Mouse (Mus musculus) midbrain, embryonic 13.5 days (tissue): Measurements from ENCODE around the gene Dgkd. TPM values are rescaled to one million over a fixed set of nuclear protein-coding genes. Genes with fewer than 3 reads are reported as not detected.

ENCODE experiments used
- ATAC-seq: fragments of 200-750 bp; cut with Nextera tagmentation; 2 replicates; pipeline ENCODE4 v1.8.0; 2017; ENCODE audit warnings: mild to moderate bottlenecking, moderate TSS enrichment, moderate library complexity
- H3K27ac ChIP-seq: fragments of 300-500 bp; sonication (generic); 2 replicates; pipeline ENCODE4 v1.5.1; 2015; ENCODE audit warnings: inconsistent platforms, mild to moderate bottlenecking, moderate library complexity
- H3K27me3 ChIP-seq: fragments of 300-500 bp; sonication (generic); 2 replicates; pipeline ENCODE4 v1.6.1; 2015; ENCODE audit warnings: mild to moderate bottlenecking, inconsistent platforms
- H3K36me3 ChIP-seq: fragments of 300-500 bp; sonication (generic); 2 replicates; pipeline ENCODE4 v1.6.1; 2015; ENCODE audit warnings: mild to moderate bottlenecking, inconsistent platforms
- H3K4me1 ChIP-seq: fragments of 300-500 bp; sonication (generic); replicated peaks from 2 replicates; pipeline ENCODE4 v1.6.1; 2015; ENCODE audit warnings: inconsistent platforms
- H3K4me2 ChIP-seq: fragments of 300-500 bp; sonication (generic); replicated peaks from 2 replicates; pipeline ENCODE4 v1.6.1; 2015; ENCODE audit warnings: moderate library complexity, mild to moderate bottlenecking, inconsistent platforms
- H3K4me3 ChIP-seq: fragments of 300-500 bp; sonication (generic); replicated peaks from 2 replicates; pipeline ENCODE4 v1.5.1; 2015; ENCODE audit warnings: mild to moderate bottlenecking, inconsistent platforms
- H3K9ac ChIP-seq: fragments of 300-500 bp; sonication (generic); replicated peaks from 2 replicates; pipeline ENCODE4 v1.6.1; 2015; ENCODE audit warnings: mild to moderate bottlenecking, inconsistent platforms
- H3K9me3 ChIP-seq: fragments of 300-500 bp; sonication (generic); 2 replicates; pipeline ENCODE4 v1.6.1; 2016; ENCODE audit warnings: mild to moderate bottlenecking, inconsistent platforms
- WGBS: fragments of 180-500 bp; shearing (Covaris S2); methylation state at CpG from one replicate; pipeline ENCODE4 v1.1.7; 2015; 5-methylcytosine and 5-hydroxymethylcytosine counted together
- polyA plus RNA-seq: library from polyadenylated mRNA; unstranded; fragments of >200 nt; fragmentation: Nextera tagmentation; extraction: Ambion mirVana; gene quantifications from 2 replicates; pipeline ENCODE4 v1.2.1, GENCODE M21; 2015

Dgkd gene
- polyA plus RNA-seq, 1 experiment from 2014 or later: 43.7 TPM

DNA sequence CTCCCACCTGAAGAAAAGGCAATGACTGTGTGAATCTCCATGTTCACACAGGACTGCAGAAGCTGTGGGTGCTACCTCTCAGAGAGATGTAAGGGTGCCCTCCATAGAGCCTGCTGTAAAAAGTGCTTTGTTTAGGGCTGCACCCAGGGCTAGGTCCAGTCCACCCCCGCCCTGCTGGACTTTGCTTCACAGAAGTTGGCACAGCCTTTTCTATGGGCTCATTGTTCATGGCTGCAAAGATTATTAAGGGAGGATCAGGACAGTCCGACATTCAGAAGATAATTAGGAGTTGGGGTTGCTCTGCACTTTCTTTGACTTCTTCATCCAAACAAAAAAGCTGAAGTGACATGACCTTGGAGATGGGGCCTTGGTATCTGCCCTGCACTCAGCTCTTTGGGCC is 39.4 kb downstream of the Dgkd start:
- no peaks in the 10 kb centered on the region for H3K27me3 ChIP-seq
- H3K9me3 ChIP-seq: no peaks in the 10 kb centered on the region
- no peak overlapping the region for H3K9ac ChIP-seq
- no peak overlapping the region for H3K27ac ChIP-seq
- WGBS: 50% methylated on average over 2 of the region's 2 CpGs
- H3K4me3 ChIP-seq: no peak overlapping the region
- no peak for ATAC-seq
- H3K4me2 ChIP-seq: no peak overlapping the region
- 0 out of 2 replicates have a peak, but pooled peaks cover 2% of the 10 kb centered on the region for H3K36me3 ChIP-seq
- H3K4me1 ChIP-seq: no peaks in the 10 kb centered on the region

DNA sequence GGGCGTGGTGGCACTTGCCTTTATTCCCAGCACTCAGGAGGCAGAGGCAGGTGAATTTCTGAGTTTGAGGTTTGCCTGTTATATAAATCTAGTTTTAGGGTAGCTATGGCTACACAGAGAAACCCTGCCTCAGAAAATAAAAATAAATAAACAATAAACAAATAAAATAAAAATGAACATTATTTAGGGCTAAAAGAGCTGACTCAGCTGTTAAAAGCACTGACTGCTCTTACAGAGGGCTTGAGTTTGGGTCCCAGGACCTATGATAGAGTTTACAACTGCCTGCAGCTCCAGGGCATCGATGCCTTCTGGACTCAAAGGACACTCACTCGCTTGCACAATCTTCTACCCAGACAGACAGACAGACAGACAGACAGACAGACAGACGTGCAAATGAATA is 40.3 kb downstream of the Dgkd start:
- 91% methylated on average over 4 of the region's 4 CpGs for WGBS
- Histone ChIP-seq H3K4me2 (no peak overlapping the region), H3K4me1 (no peaks in the 10 kb centered on the region), H3K36me3 (no peaks in the 10 kb centered on the region), H3K4me3 (no peak overlapping the region), H3K9ac (no peak overlapping the region), H3K27me3 (no peaks in the 10 kb centered on the region), H3K27ac (no peak overlapping the region), H3K9me3 (no peaks in the 10 kb centered on the region)
- ATAC-seq: no peak

DNA sequence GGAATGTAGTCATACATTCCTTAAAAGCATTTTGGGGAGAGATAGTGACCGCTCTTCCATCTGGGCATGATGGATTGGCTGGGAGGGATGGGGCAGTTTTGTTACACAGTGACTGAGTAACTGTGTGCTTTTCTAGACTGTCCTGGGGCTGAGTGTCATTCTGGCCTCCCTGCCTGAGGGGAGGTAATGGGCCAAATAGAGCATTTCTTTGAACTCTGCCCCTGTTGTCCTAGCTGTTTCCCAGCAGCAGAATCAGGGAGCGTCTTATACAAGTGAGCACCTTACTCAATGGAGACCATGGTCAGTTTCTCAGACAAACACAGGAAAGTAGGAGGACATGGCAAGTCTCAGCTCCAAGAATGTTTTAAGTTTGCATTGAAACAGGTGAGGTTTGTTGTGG is 43.8 kb downstream of the Dgkd start:
- H3K27ac ChIP-seq: no peak overlapping the region
- no peaks in the 10 kb centered on the region for H3K36me3 ChIP-seq
- H3K4me2 ChIP-seq: no peak overlapping the region
- no peak for ATAC-seq
- WGBS: 95% methylated on average over 2 of the region's 2 CpGs
- H3K4me1 ChIP-seq: no peaks in the 10 kb centered on the region
- no peaks in the 10 kb centered on the region for H3K27me3 ChIP-seq
- H3K4me3 ChIP-seq: no peak overlapping the region
- H3K9ac ChIP-seq: no peak overlapping the region
- no peaks in the 10 kb centered on the region for H3K9me3 ChIP-seq

DNA sequence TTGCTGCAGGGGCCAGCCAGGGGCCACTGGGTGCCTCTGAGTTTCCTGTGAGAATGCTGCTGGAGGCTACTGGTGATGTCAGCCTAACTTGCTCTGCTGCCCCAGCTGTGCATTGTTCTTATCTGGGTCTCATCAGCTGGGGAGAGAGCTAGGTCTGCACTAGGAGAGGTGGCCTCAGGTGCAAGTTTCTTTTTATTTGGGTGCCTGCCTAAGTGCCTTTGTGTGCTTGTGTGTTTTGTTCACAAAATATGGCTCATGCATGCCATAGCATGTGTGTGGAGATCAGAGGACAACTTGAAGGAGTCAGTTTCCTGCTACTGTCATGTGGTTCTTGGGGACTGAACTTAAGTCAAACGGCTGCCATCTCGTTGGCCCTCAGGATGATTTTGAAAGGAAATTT is 46.6 kb downstream of the Dgkd start:
- H3K9ac ChIP-seq: no peak overlapping the region
- H3K36me3 ChIP-seq: no peaks in the 10 kb centered on the region
- 96% methylated on average over 2 of the region's 2 CpGs for WGBS

DNA sequence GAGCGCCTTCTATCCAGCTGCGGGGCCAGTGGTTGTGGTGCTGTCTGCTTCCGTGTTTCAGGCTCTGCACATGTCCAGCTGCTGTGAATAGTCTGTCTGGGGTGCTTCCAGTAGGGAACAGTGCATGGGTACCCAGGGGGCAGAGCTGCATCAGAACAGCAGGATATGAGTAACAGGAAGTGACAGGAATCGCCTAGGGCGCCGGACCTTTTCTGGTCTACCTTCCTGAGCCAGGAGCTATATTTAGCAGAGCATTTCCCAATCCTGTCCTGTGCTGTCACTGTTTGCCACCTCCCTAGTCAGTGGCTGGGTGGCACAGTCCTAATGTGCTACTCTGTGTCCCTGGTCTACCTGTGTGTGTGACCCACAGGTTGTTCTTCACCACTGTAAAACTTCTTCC is 47.9 kb downstream of the Dgkd start:
- Histone ChIP-seq H3K4me3 (no peak overlapping the region), H3K36me3 (no peaks in the 10 kb centered on the region), H3K9ac (no peak overlapping the region), H3K4me1 (no peaks in the 10 kb centered on the region), H3K4me2 (no peak overlapping the region), H3K27ac (no peak overlapping the region), H3K27me3 (no peaks in the 10 kb centered on the region), H3K9me3 (no peaks in the 10 kb centered on the region)
- 95% methylated on average over 6 of the region's 6 CpGs for whole genome bisulfite sequencing
- no peak for ATAC-seq

More for the DNA sequence above, 46.6 kb downstream of the Dgkd start:
- no peak overlapping the region for H3K27ac ChIP-seq
- no peaks in the 10 kb centered on the region for H3K4me1 ChIP-seq
- H3K4me2 ChIP-seq: no peak overlapping the region
- no peaks in the 10 kb centered on the region for H3K27me3 ChIP-seq
- no peak overlapping the region for H3K4me3 ChIP-seq
- no peaks in the 10 kb centered on the region for H3K9me3 ChIP-seq
- no peak for ATAC-seq

DNA sequence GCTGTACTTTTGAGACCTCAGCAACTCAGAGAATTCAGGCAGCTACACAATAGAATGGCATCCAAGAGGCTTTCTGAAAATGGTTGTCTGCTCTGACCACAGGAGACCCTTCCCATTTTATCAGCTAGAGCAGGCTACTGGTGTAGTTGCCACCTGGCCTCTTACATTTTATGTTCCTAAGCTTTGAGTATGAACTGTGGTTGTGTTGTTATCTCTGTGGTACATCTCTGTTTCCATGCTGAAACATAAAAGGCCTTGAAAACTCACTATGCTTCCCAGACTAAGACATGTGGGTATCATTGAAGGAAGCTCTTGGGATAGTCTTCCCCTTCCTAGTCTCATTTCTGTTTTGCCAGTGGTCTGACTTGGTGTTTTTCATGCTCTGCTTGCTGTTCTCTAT is 49.1 kb downstream of the Dgkd start:
- Histone ChIP-seq H3K4me1 (no peaks in the 10 kb centered on the region), H3K27me3 (no peaks in the 10 kb centered on the region), H3K4me3 (no peak overlapping the region), H3K4me2 (no peak overlapping the region), H3K27ac (no peak overlapping the region), H3K36me3 (peaks cover 5% of the 10 kb centered on the region; the same call in 1 of the 2 replicates), H3K9ac (no peak overlapping the region), H3K9me3 (no peaks in the 10 kb centered on the region)
- no peak for ATAC-seq

DNA sequence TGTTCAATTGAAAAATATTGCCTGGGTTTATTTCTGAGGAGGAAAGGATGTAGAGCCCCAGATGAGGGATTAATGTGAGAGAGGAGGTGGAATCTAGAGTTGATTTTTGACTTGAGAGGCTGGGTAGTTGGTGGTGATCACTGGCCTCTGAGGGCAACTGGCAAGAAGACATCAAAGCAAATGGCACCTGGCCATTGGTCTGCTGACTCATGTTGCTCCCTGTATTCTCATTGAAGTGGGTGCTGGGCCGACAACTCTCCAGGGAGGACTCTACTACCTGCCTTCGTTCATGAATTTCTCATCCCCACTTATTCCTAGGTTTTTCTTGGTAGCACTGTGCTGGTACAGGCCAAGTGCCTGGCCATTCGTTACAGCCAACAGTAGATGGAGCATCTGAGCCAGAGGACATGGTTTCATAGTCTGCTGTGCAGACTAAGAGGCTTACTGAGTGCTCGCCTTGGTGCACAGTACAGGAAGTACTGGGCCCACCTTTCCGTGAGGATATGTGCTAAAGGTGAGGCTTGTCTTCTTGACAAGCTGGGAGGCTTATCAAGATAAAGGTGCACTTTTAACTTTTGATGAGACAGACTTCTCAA is 53.4 kb downstream of the Dgkd start:
- H3K9ac ChIP-seq: no peak overlapping the region
- H3K4me1 ChIP-seq: no peaks in the 10 kb centered on the region
- H3K27ac ChIP-seq: no peak overlapping the region
- H3K36me3 ChIP-seq: peaks cover 14% of the 10 kb centered on the region
- 95% methylated on average over 5 of the region's 5 CpGs for WGBS
- no peak overlapping the region for H3K4me2 ChIP-seq
- ATAC-seq: no peak
- H3K4me3 ChIP-seq: no peak overlapping the region
- H3K27me3 ChIP-seq: no peaks in the 10 kb centered on the region
- H3K9me3 ChIP-seq: no peaks in the 10 kb centered on the region

DNA sequence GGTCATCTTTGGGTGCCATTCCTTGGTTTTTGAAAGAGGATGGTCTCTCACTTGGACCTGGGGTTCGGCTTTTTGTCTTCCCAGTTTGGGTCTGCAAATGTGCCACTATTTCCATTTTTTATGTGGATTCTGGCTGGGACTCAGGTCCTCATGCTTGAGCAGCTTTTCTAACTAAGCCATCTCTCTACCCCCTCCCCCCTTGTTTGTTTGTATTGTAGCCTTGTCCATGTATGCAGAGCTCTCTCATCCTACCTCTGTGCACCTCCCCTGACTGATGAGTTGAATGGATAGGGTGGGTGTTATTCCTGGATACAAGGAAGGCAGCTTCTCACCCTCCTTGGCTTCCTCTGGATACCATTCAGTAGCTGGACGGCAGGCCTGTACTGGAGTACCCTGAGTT is 54.9 kb downstream of the Dgkd start:
- 98% methylated on average over 2 of the region's 2 CpGs for WGBS

DNA sequence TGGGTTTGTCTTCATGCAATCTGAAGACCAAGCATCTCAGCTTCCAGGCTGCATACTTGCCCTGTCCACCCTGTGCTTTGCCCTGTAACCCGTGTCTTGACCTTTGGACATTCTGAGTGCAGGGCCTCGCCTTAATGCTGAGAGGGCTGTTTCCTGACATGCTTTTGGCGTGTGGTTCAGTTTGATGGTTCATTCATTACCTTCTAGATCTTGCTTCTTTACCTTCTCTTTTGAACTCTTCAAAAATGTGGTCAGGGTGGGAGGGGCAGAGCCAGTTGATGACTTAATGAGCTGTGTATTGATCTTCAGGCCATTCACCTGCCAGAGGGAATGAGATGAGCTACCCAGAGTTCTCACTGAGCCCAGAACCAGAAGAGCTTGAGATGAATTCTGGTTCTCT is 55.6 kb downstream of the Dgkd start:
- no peak for ATAC-seq
- no peak overlapping the region for H3K9ac ChIP-seq
- H3K9me3 ChIP-seq: no peaks in the 10 kb centered on the region
- H3K27me3 ChIP-seq: no peaks in the 10 kb centered on the region
- no peak overlapping the region for H3K4me2 ChIP-seq
- H3K36me3 ChIP-seq: peaks cover 14% of the 10 kb centered on the region
- H3K4me1 ChIP-seq: no peaks in the 10 kb centered on the region
- WGBS: 87% methylated on average over 3 of the region's 3 CpGs
- H3K4me3 ChIP-seq: no peak overlapping the region
- no peak overlapping the region for H3K27ac ChIP-seq

More for the DNA sequence above, 54.9 kb downstream of the Dgkd start:
- Histone ChIP-seq H3K36me3 (peaks cover 14% of the 10 kb centered on the region), H3K27ac (no peak overlapping the region), H3K27me3 (no peaks in the 10 kb centered on the region), H3K9ac (no peak overlapping the region), H3K4me1 (no peaks in the 10 kb centered on the region), H3K4me2 (no peak overlapping the region), H3K9me3 (no peaks in the 10 kb centered on the region), H3K4me3 (no peak overlapping the region)
- ATAC-seq: no peak

DNA sequence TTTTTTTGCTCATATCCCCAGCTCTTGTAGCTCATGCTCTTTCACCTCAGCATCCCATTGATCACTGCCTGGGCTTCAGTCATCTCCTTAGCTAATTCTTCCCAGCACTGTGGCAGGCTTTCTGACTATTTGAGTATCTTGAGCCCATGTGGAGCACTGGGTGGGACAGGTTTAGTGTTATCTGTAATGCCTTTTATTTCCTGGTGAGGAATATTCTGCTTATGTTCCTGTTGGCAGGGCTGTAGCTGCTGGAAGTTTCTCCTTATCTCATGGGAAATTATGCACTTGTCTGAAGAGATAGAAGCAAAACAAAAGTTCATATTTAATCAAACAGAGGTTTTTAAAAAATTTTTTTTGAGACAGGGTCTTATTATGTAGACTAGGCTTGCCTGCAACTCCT is 56.5 kb downstream of the Dgkd start:
- Histone ChIP-seq H3K4me1 (no peaks in the 10 kb centered on the region), H3K4me2 (no peak overlapping the region), H3K9me3 (no peaks in the 10 kb centered on the region), H3K9ac (no peak overlapping the region), H3K27me3 (no peaks in the 10 kb centered on the region), H3K27ac (no peak overlapping the region), H3K36me3 (peaks cover 14% of the 10 kb centered on the region), H3K4me3 (no peak overlapping the region)
- no peak for ATAC-seq

DNA sequence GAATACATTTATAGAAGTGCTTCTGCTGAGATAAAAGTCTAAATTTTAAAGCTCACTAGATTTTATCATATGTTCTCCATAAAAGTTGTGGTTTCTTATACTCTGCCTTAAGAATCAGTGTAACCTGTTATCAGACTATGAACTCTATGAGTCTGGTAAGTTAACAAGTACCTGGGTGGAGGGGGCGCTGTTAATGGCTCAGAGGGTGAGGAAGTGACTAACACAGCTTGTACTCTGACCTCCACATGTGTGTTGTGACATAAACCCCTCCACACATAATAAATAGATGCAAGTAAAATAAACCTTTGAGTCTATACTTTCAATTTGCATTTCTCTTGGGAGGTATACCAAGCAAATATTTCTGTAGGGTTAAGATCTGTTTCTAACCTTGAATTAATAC is 57.3 kb downstream of the Dgkd start:
- Histone ChIP-seq H3K9ac (no peak overlapping the region), H3K4me2 (no peak overlapping the region), H3K4me3 (no peak overlapping the region), H3K27ac (no peak overlapping the region), H3K27me3 (no peaks in the 10 kb centered on the region), H3K4me1 (no peaks in the 10 kb centered on the region), H3K36me3 (peaks cover 14% of the 10 kb centered on the region), H3K9me3 (no peaks in the 10 kb centered on the region)
- WGBS: 97% methylated on average over 1 of the region's 1 CpGs
- no peak for ATAC-seq

DNA sequence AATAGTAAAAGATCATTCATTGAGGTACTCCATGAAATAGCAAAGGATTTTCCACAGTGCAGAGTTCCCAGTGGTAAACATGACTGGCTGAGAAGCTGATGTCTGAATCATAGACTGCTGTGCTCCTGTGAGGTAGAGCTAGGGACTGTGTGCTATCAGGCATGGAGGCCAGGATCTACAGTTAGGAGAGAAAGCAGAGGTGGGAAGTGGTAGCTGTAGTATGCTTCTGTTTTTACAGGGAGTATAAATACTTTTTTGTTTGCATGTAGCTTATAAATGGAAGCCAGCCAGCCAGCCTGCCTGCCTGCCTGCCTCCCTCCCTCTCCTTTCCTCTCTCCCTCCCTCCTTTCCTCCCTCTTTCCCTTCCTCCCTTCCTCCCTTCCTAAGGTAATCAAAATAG is 60.3 kb downstream of the Dgkd start:
- no peak overlapping the region for H3K27ac ChIP-seq
- ATAC-seq: no peak
- peaks cover 29% of the 10 kb centered on the region for H3K36me3 ChIP-seq
- H3K4me3 ChIP-seq: no peak overlapping the region
- H3K9ac ChIP-seq: no peak overlapping the region
- no peaks in the 10 kb centered on the region for H3K27me3 ChIP-seq
- no peaks in the 10 kb centered on the region for H3K4me1 ChIP-seq
- H3K9me3 ChIP-seq: no peaks in the 10 kb centered on the region
- H3K4me2 ChIP-seq: no peak overlapping the region

DNA sequence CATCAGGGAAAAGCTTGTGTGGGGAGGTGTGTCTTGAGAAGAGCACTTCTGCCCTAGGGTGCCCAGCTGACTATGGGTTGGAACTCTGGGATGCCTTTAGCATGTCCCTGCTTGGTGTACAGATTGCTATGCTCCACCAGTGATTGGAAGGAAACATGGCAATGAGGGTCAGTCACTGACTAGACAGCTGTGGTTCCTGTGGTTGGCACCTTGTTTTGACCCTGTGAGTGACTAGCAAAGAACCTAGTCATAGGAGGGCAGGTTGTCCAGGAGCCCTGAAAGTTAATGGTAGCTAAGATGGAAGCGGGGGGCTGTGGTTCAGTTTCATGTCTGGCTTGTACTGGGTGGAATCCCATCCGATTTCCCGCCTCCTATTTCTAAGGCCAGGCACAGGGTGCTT is 64.3 kb downstream of the Dgkd start:
- Histone ChIP-seq H3K36me3 (peaks cover 52% of the 10 kb centered on the region), H3K9ac (no peak overlapping the region), H3K27me3 (no peaks in the 10 kb centered on the region), H3K4me3 (no peak overlapping the region), H3K4me2 (no peak overlapping the region), H3K4me1 (no peaks in the 10 kb centered on the region), H3K9me3 (no peaks in the 10 kb centered on the region), H3K27ac (no peak overlapping the region)
- 93% methylated on average over 3 of the region's 3 CpGs for WGBS
- no peak for ATAC-seq
